Mouse (Mus musculus): Measurements from ENCODE around the gene Fam135a. TPM values are rescaled to one million over a fixed set of nuclear protein-coding genes. Genes with fewer than 3 reads are reported as not detected.
A peak's percentile ranks its signal among the peaks of the same experiment; 100 is the strongest.

Fam135a gene
- polyA plus RNA-seq, 1 experiment = 2.2 TPM

GRCm38 (mm10) chr1:24122582-24122981 lies 22.4 kb upstream of the Fam135a start:
- WGBS = 88% methylated on average over 1 of the region's 1 CpGs
- Histone ChIP-seq H3K4me1 (ENCODE audit: control insufficient read depth, insufficient read depth, low read length) (no peaks in the 10 kb centered on the region), H3K27ac (ENCODE audit: control insufficient read depth, insufficient read depth, low read depth, low read length, poor library complexity) (no peak overlapping the region), H3K4me3 (replicated peaks; ENCODE audit: control insufficient read depth, low read depth, low read length) (no peak overlapping the region)
- TF ChIP-seq POLR2A (IDR thresholded peaks at IDR 0.05; ENCODE audit: borderline replicate concordance, control insufficient read depth, low read depth, low read length) (no peak), CTCF (IDR thresholded peaks at IDR 0.05; ENCODE audit: control insufficient read depth, insufficient read depth, low read length) (no peak)

GRCm38 (mm10) chr1:24107971-24108773 lies 8.0 kb upstream of the Fam135a start:
- no peak overlapping the region for H3K4me3 ChIP-seq (replicated peaks; ENCODE audit: control insufficient read depth, low read depth, low read length)
- H3K27ac ChIP-seq (ENCODE audit: control insufficient read depth, insufficient read depth, low read depth, low read length, poor library complexity) = no peak overlapping the region
- H3K4me1 ChIP-seq (ENCODE audit: control insufficient read depth, insufficient read depth, low read length) = no peaks in the 10 kb centered on the region; the same call in 1 of the 2 replicates
- TF ChIP-seq POLR2A (IDR thresholded peaks at IDR 0.05; ENCODE audit: borderline replicate concordance, control insufficient read depth, low read depth, low read length) (no peak), CTCF (IDR thresholded peaks at IDR 0.05; ENCODE audit: control insufficient read depth, insufficient read depth, low read length) (no peak)
- WGBS = 63% methylated on average over 10 of the region's 10 CpGs

GRCm38 (mm10) chr1:24107378-24107777 lies 7.2 kb upstream of the Fam135a start:
- WGBS = 61% methylated on average over 11 of the region's 11 CpGs
- no peak overlapping the region for H3K27ac ChIP-seq (ENCODE audit: control insufficient read depth, insufficient read depth, low read depth, low read length, poor library complexity)
- no peak overlapping the region for H3K4me3 ChIP-seq (replicated peaks; ENCODE audit: control insufficient read depth, low read depth, low read length)
- TF ChIP-seq POLR2A (IDR thresholded peaks at IDR 0.05; ENCODE audit: borderline replicate concordance, control insufficient read depth, low read depth, low read length) = no peak
- TF ChIP-seq CTCF (IDR thresholded peaks at IDR 0.05; ENCODE audit: control insufficient read depth, insufficient read depth, low read length) = no peak
- no peaks in the 10 kb centered on the region; the same call in 1 of the 2 replicates for H3K4me1 ChIP-seq (ENCODE audit: control insufficient read depth, insufficient read depth, low read length)

- no peak overlapping the region for H3K27ac ChIP-seq (ENCODE audit: control insufficient read depth, insufficient read depth, low read depth, low read length, poor library complexity)
- H3K4me3 ChIP-seq (replicated peaks; ENCODE audit: control insufficient read depth, low read depth, low read length) = no peak overlapping the region
- TF ChIP-seq POLR2A (IDR thresholded peaks at IDR 0.05; ENCODE audit: borderline replicate concordance, control insufficient read depth, low read depth, low read length) = no peak
- TF ChIP-seq CTCF (IDR thresholded peaks at IDR 0.05; ENCODE audit: control insufficient read depth, insufficient read depth, low read length) = no peak
- 52% methylated on average over 10 of the region's 10 CpGs for WGBS
- H3K4me1 ChIP-seq (ENCODE audit: control insufficient read depth, insufficient read depth, low read length) = no peaks in the 10 kb centered on the region; the same call in 1 of the 2 replicates
Observed at GRCm38 (mm10) chr1:24102579-24103149, 2.5 kb upstream of the Fam135a start.

GRCm38 (mm10) chr1:24100870-24101358 lies 773 bp upstream of the Fam135a start:
- Histone ChIP-seq H3K4me3 (replicated peaks; ENCODE audit: control insufficient read depth, low read depth, low read length) (no peak overlapping the region), H3K27ac (ENCODE audit: control insufficient read depth, insufficient read depth, low read depth, low read length, poor library complexity) (no peak overlapping the region), H3K4me1 (ENCODE audit: control insufficient read depth, insufficient read depth, low read length) (no peaks in the 10 kb centered on the region; the same call in 1 of the 2 replicates)
- TF ChIP-seq POLR2A (IDR thresholded peaks at IDR 0.05; ENCODE audit: borderline replicate concordance, control insufficient read depth, low read depth, low read length) (no peak), CTCF (IDR thresholded peaks at IDR 0.05; ENCODE audit: control insufficient read depth, insufficient read depth, low read length) (no peak)
- WGBS = 61% methylated on average over 6 of the region's 6 CpGs

GRCm38 (mm10) chr1:24099541-24099925 lies 608 bp downstream of the Fam135a start:
- peak overlapping the region; percentile 38 for H3K4me3 ChIP-seq (replicated peaks; ENCODE audit: control insufficient read depth, low read depth, low read length)
- WGBS = 2% methylated on average over 44 of the region's 44 CpGs
- TF ChIP-seq CTCF (IDR thresholded peaks at IDR 0.05; ENCODE audit: control insufficient read depth, insufficient read depth, low read length) = no peak
- peak; percentile 20; the same call in 1 of the 2 replicates for TF ChIP-seq POLR2A (IDR thresholded peaks at IDR 0.05; ENCODE audit: borderline replicate concordance, control insufficient read depth, low read depth, low read length)
- no peaks in the 10 kb centered on the region; the same call in 1 of the 2 replicates for H3K4me1 ChIP-seq (ENCODE audit: control insufficient read depth, insufficient read depth, low read length)
- H3K27ac ChIP-seq (ENCODE audit: control insufficient read depth, insufficient read depth, low read depth, low read length, poor library complexity) = no peak overlapping the region; the same call in 1 of the 2 replicates

GRCm38 (mm10) chr1:24097541-24097940 lies 2.6 kb downstream of the Fam135a start:
- Histone ChIP-seq H3K4me3 (replicated peaks; ENCODE audit: control insufficient read depth, low read depth, low read length) (no peak overlapping the region), H3K4me1 (ENCODE audit: control insufficient read depth, insufficient read depth, low read length) (no peaks in the 10 kb centered on the region), H3K27ac (ENCODE audit: control insufficient read depth, insufficient read depth, low read depth, low read length, poor library complexity) (no peak overlapping the region)
- TF ChIP-seq POLR2A (IDR thresholded peaks at IDR 0.05; ENCODE audit: borderline replicate concordance, control insufficient read depth, low read depth, low read length) (no peak), CTCF (IDR thresholded peaks at IDR 0.05; ENCODE audit: control insufficient read depth, insufficient read depth, low read length) (no peak)
- WGBS = 69% methylated on average over 8 of the region's 8 CpGs

GRCm38 (mm10) chr1:24092414-24092813 lies 7.7 kb downstream of the Fam135a start:
- no peak overlapping the region for H3K4me3 ChIP-seq (replicated peaks; ENCODE audit: control insufficient read depth, low read depth, low read length)
- no peak for TF ChIP-seq POLR2A (IDR thresholded peaks at IDR 0.05; ENCODE audit: borderline replicate concordance, control insufficient read depth, low read depth, low read length)
- H3K4me1 ChIP-seq (ENCODE audit: control insufficient read depth, insufficient read depth, low read length) = no peaks in the 10 kb centered on the region
- 45% methylated on average over 7 of the region's 7 CpGs for WGBS
- no peak overlapping the region for H3K27ac ChIP-seq (ENCODE audit: control insufficient read depth, insufficient read depth, low read depth, low read length, poor library complexity)
